Comparison of ENCODE assay signal across 8 mouse cellular contexts in the genomic region with DNA sequence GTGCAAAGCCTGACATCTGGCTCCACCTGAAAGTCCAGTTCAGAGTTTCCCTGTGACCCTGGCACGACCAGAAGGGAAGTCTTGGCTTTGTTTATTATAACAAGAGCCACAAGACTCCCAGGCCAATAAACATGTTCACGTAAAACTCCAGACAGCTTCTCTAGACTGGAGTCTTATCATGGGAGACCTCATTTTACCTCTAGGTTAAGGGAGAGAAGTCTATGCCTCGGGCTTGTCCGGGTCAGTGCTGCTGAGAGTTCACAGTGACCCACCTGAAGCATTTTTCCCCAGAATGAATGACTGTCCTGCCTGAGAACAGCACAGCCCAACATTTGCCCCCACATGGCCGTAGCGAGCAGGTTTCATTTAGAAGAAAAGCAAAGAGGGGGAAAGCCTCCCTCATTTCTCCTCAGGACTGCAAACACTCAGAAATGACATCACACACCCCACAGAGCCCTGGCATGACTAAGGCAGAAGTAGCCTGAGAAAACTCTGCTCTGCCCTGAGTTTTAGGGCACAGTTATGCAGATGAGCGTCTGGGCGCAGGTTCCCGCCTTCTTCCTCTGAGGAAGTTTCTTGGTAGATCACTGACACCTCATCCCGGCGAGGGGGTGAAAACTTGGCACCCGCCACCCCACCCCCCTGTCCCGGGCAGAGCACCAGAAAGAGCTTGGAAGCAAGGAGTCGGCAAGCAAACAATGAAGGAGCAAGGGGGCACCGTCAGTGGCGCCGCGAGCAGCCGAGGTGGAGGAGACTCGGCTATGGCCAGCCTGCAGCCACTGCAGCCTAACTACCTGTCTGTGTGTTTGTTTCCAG.
DNase-seq lines count a peak whose midpoint lies in the region; ATAC-seq lines count a peak whose summit lies in the region.

No protein-coding gene starts in this region.

- no peaks in the 10 kb centered on the region for H3K27me3 ChIP-seq in liver, embryonic 15.5 days

- H3K4me1 ChIP-seq in liver, embryonic 15.5 days (replicated peaks): peaks cover 80% of the 10 kb centered on the region

- ATAC-seq in common myeloid progenitor, adult 5-6 weeks (replicated peaks; ENCODE audit: low read depth, poor library complexity, severe bottlenecking): peak; percentile 45
- peak; percentile 42 for ATAC-seq in inflammation-experienced regulatory T-cells, adult 6 months
- ATAC-seq in liver, embryonic 15.5 days (ENCODE audit: insufficient read depth): peak; percentile 69

- peak; percentile 12 for DNase-seq in right cerebral cortex, postnatal 14 days
- no peak for DNase-seq in right cerebral cortex, postnatal 25 days
- peak; percentile 80 for DNase-seq in gastrocnemius, postnatal 25 days
- DNase-seq in natural killer cell, adult 2 months (ENCODE audit: low spot score in 2 of 2): peak; percentile 71 to 76
- DNase-seq in thymus, postnatal 0 days (ENCODE audit: low spot score): peak; percentile 75

- H3K27ac ChIP-seq in liver, embryonic 15.5 days (replicated peaks): peak overlapping the region; percentile 83

- no peaks in the 10 kb centered on the region for H3K36me3 ChIP-seq in liver, embryonic 15.5 days (replicated peaks)

- 1% methylated on average over 20 of the region's 20 CpGs for WGBS in liver, embryonic 15.5 days (ENCODE audit: insufficient replicate concordance)

- peak overlapping the region; percentile 86 for H3K4me2 ChIP-seq in liver, embryonic 15.5 days

- H3K9ac ChIP-seq in liver, embryonic 15.5 days: peak overlapping the region; percentile 74

- no peaks in the 10 kb centered on the region for H3K9me3 ChIP-seq in liver, embryonic 15.5 days (replicated peaks)

- peak overlapping the region; percentile 69 for H3K4me3 ChIP-seq in liver, embryonic 15.5 days (replicated peaks)
